Mouse (Mus musculus) hindbrain, embryonic 15.5 days (tissue): Measurements from ENCODE around the gene Slc10a6. TPM values are rescaled to one million over a fixed set of nuclear protein-coding genes. Genes with fewer than 3 reads are reported as not detected.

Source experiments
- ATAC-seq: fragments of 200-750 bp; cut with Nextera tagmentation; 2 replicates; pipeline ENCODE4 v1.8.0; 2017; ENCODE audit warnings: low read depth, moderate number of reproducible peaks, moderate TSS enrichment; ENCODE audit not compliant: low FRiP score
- H3K27ac ChIP-seq: fragments of 300-500 bp; sonication (generic); replicated peaks from 2 replicates; pipeline ENCODE4 v1.5.1; 2015; ENCODE audit warnings: mild to moderate bottlenecking, inconsistent platforms
- H3K27me3 ChIP-seq: fragments of 300-500 bp; sonication (generic); 2 replicates; pipeline ENCODE4 v1.6.1; 2015; ENCODE audit warnings: control low read depth, inconsistent platforms
- H3K36me3 ChIP-seq: fragments of 300-500 bp; sonication (generic); 2 replicates; pipeline ENCODE4 v1.6.1; 2015; ENCODE audit warnings: control low read depth, inconsistent platforms
- H3K4me1 ChIP-seq: fragments of 300-500 bp; sonication (generic); replicated peaks from 2 replicates; pipeline ENCODE4 v1.6.1; 2015; ENCODE audit warnings: control low read depth, inconsistent platforms
- H3K4me2 ChIP-seq: fragments of 300-500 bp; sonication (generic); 2 replicates; pipeline ENCODE4 v1.6.1; 2015; ENCODE audit warnings: moderate library complexity, mild to moderate bottlenecking, inconsistent platforms
- H3K4me3 ChIP-seq: fragments of 300-500 bp; sonication (generic); 2 replicates; pipeline ENCODE4 v1.5.1; 2015; ENCODE audit warnings: mild to moderate bottlenecking, inconsistent platforms
- H3K9ac ChIP-seq: fragments of 300-500 bp; sonication (generic); 2 replicates; pipeline ENCODE4 v1.6.1; 2015; ENCODE audit warnings: inconsistent platforms
- H3K9me3 ChIP-seq: fragments of 300-500 bp; sonication (generic); 2 replicates; pipeline ENCODE4 v1.6.1; 2016; ENCODE audit warnings: control low read depth, inconsistent platforms
- WGBS: fragments of 180-500 bp; shearing (Covaris S2); methylation state at CpG from one replicate; pipeline ENCODE4 v1.1.7; 2015; 5-methylcytosine and 5-hydroxymethylcytosine counted together
- polyA plus RNA-seq: library from polyadenylated mRNA; unstranded; fragments of >200 nt; fragmentation: Nextera tagmentation; extraction: Ambion mirVana; gene quantifications from 2 replicates; pipeline ENCODE4 v1.2.1, GENCODE M21; 2015

The Slc10a6 gene
- 0.36 and 0.41 TPM in 2 replicates for polyA plus RNA-seq

GRCm38 (mm10) chr5:103629111-103629764 lies at the start of gene Slc10a6:
Gene Slc10a6, minus strand, starts transcription at chr5:103629403.
- Histone ChIP-seq H3K4me3 (no peak within 1 kb of the TSS), H3K9me3 (no peaks in the 10 kb centered on the region), H3K36me3 (no peaks in the 10 kb centered on the region), H3K4me1 (peaks cover 17% of the 10 kb centered on the region), H3K4me2 (no peak within 1 kb of the TSS), H3K27ac (0 out of 2 replicates have a peak within 1 kb of the TSS, but pooled peaks have one; percentile 23), H3K9ac (no peak within 1 kb of the TSS), H3K27me3 (no peaks in the 10 kb centered on the region)
- peak; percentile 87 for ATAC-seq
- WGBS: 55% methylated on average over 17 of the region's 17 CpGs

- WGBS: 92% methylated on average over 5 of the region's 5 CpGs
- no peaks in the 10 kb centered on the region for H3K9me3 ChIP-seq
These were observed 49.8 kb upstream of the Slc10a6 start for GRCm38 (mm10) chr5:103678974-103679373.

GRCm38 (mm10) chr5:103677894-103678293 lies 48.7 kb upstream of the Slc10a6 start:
- Histone ChIP-seq H3K4me3 (no peak overlapping the region), H3K27ac (no peak overlapping the region), H3K27me3 (no peaks in the 10 kb centered on the region), H3K4me2 (no peak overlapping the region), H3K9ac (no peak overlapping the region), H3K4me1 (no peaks in the 10 kb centered on the region), H3K9me3 (no peaks in the 10 kb centered on the region), H3K36me3 (no peaks in the 10 kb centered on the region)
- no peak for ATAC-seq
- WGBS: 84% methylated on average over 6 of the region's 6 CpGs

More at GRCm38 (mm10) chr5:103678974-103679373, 49.8 kb upstream of the Slc10a6 start:
- Histone ChIP-seq H3K36me3 (no peaks in the 10 kb centered on the region), H3K4me2 (no peak overlapping the region), H3K9ac (no peak overlapping the region), H3K27ac (no peak overlapping the region), H3K4me1 (no peaks in the 10 kb centered on the region), H3K27me3 (no peaks in the 10 kb centered on the region), H3K4me3 (no peak overlapping the region)
- no peak for ATAC-seq

GRCm38 (mm10) chr5:103676289-103676881 lies 47.2 kb upstream of the Slc10a6 start:
- Histone ChIP-seq H3K4me3 (no peak overlapping the region), H3K4me2 (no peak overlapping the region), H3K9me3 (no peaks in the 10 kb centered on the region), H3K9ac (no peak overlapping the region), H3K27ac (no peak overlapping the region), H3K36me3 (no peaks in the 10 kb centered on the region), H3K27me3 (no peaks in the 10 kb centered on the region), H3K4me1 (no peaks in the 10 kb centered on the region)
- ATAC-seq: no peak
- WGBS: 85% methylated on average over 6 of the region's 6 CpGs

- no peak for ATAC-seq
- WGBS: 49% methylated on average over 6 of the region's 6 CpGs
- no peak overlapping the region for H3K4me3 ChIP-seq
These were observed 45.3 kb upstream of the Slc10a6 start for GRCm38 (mm10) chr5:103674482-103674881.

GRCm38 (mm10) chr5:103673611-103674010 lies 44.4 kb upstream of the Slc10a6 start:
- no peak overlapping the region for H3K27ac ChIP-seq
- 81% methylated on average over 4 of the region's 4 CpGs for WGBS
- H3K4me3 ChIP-seq: no peak overlapping the region
- no peak overlapping the region for H3K9ac ChIP-seq
- H3K4me2 ChIP-seq: no peak overlapping the region
- H3K27me3 ChIP-seq: no peaks in the 10 kb centered on the region
- H3K36me3 ChIP-seq: no peaks in the 10 kb centered on the region
- no peak for ATAC-seq
- no peaks in the 10 kb centered on the region for H3K9me3 ChIP-seq
- H3K4me1 ChIP-seq: no peaks in the 10 kb centered on the region

More at GRCm38 (mm10) chr5:103674482-103674881, 45.3 kb upstream of the Slc10a6 start:
- Histone ChIP-seq H3K36me3 (no peaks in the 10 kb centered on the region), H3K9me3 (no peaks in the 10 kb centered on the region), H3K4me2 (no peak overlapping the region), H3K9ac (no peak overlapping the region), H3K27me3 (no peaks in the 10 kb centered on the region), H3K4me1 (no peaks in the 10 kb centered on the region), H3K27ac (no peak overlapping the region)

- Histone ChIP-seq H3K4me1 (no peaks in the 10 kb centered on the region), H3K4me2 (no peak overlapping the region), H3K4me3 (no peak overlapping the region), H3K27ac (no peak overlapping the region), H3K9ac (no peak overlapping the region), H3K36me3 (no peaks in the 10 kb centered on the region), H3K27me3 (no peaks in the 10 kb centered on the region), H3K9me3 (no peaks in the 10 kb centered on the region)
- WGBS: 82% methylated on average over 3 of the region's 3 CpGs
- no peak for ATAC-seq
These were observed 42.7 kb upstream of the Slc10a6 start for GRCm38 (mm10) chr5:103671858-103672257.

- Histone ChIP-seq H3K9me3 (no peaks in the 10 kb centered on the region), H3K4me3 (no peak overlapping the region), H3K4me2 (no peak overlapping the region), H3K9ac (no peak overlapping the region), H3K36me3 (no peaks in the 10 kb centered on the region), H3K27me3 (no peaks in the 10 kb centered on the region), H3K27ac (no peak overlapping the region), H3K4me1 (no peaks in the 10 kb centered on the region)
- 90% methylated on average over 2 of the region's 2 CpGs for WGBS
- ATAC-seq: no peak
These were observed 36.7 kb upstream of the Slc10a6 start for GRCm38 (mm10) chr5:103665876-103666275.

- Histone ChIP-seq H3K36me3 (no peaks in the 10 kb centered on the region), H3K27ac (no peak overlapping the region), H3K9ac (no peak overlapping the region), H3K4me2 (no peak overlapping the region), H3K9me3 (no peaks in the 10 kb centered on the region), H3K4me3 (no peak overlapping the region), H3K27me3 (no peaks in the 10 kb centered on the region), H3K4me1 (no peaks in the 10 kb centered on the region)
- no peak for ATAC-seq
- WGBS: 63% methylated on average over 9 of the region's 9 CpGs
These were observed 35.7 kb upstream of the Slc10a6 start for GRCm38 (mm10) chr5:103664932-103665331.

GRCm38 (mm10) chr5:103659571-103659970 lies 30.4 kb upstream of the Slc10a6 start:
- ATAC-seq: no peak

GRCm38 (mm10) chr5:103658921-103659320 lies 29.7 kb upstream of the Slc10a6 start:
- Histone ChIP-seq H3K9ac (no peak overlapping the region), H3K4me1 (peaks cover 7% of the 10 kb centered on the region; the same call in 1 of the 2 replicates), H3K36me3 (no peaks in the 10 kb centered on the region), H3K27me3 (0 out of 2 replicates have a peak, but pooled peaks cover 4% of the 10 kb centered on the region), H3K4me3 (no peak overlapping the region), H3K4me2 (no peak overlapping the region), H3K9me3 (no peaks in the 10 kb centered on the region), H3K27ac (no peak overlapping the region)
- ATAC-seq: no peak
- WGBS: 65% methylated on average over 5 of the region's 5 CpGs

More at GRCm38 (mm10) chr5:103659571-103659970, 30.4 kb upstream of the Slc10a6 start:
- Histone ChIP-seq H3K4me2 (no peak overlapping the region), H3K36me3 (no peaks in the 10 kb centered on the region), H3K4me3 (no peak overlapping the region), H3K27me3 (0 out of 2 replicates have a peak, but pooled peaks cover 4% of the 10 kb centered on the region), H3K27ac (no peak overlapping the region), H3K4me1 (peaks cover 7% of the 10 kb centered on the region; the same call in 1 of the 2 replicates), H3K9me3 (no peaks in the 10 kb centered on the region), H3K9ac (no peak overlapping the region)
- WGBS: 44% methylated on average over 3 of the region's 3 CpGs

- Histone ChIP-seq H3K4me3 (peak within 1 kb of the TSS; percentile 58), H3K36me3 (no peaks in the 10 kb centered on the region), H3K27me3 (0 out of 2 replicates have a peak, but pooled peaks cover 4% of the 10 kb centered on the region), H3K9ac (peak within 1 kb of the TSS; percentile 56), H3K4me2 (peak within 1 kb of the TSS; percentile 100), H3K4me1 (peaks cover 7% of the 10 kb centered on the region; the same call in 1 of the 2 replicates), H3K9me3 (no peaks in the 10 kb centered on the region), H3K27ac (no peak within 1 kb of the TSS)
- peak; percentile 84 for ATAC-seq
- 1% methylated on average over 39 of the region's 56 CpGs for WGBS
These were observed 26.3 kb upstream of the Slc10a6 start, which contains the start of gene 1700016H13Rik for GRCm38 (mm10) chr5:103655346-103656118. Gene 1700016H13Rik, minus strand, starts transcription at chr5:103656010.
